Mouse (Mus musculus): ENCODE results near the gene Racgap1. TPM values are rescaled to one million over a fixed set of nuclear protein-coding genes. Genes with fewer than 3 reads are reported as not detected.

Gene Racgap1
- polyA plus RNA-seq, 1 experiment from 2014 or later, result 108 TPM

GRCm38 (mm10) chr15:99585741-99586140 lies 65.7 kb downstream of the Racgap1 start:
- no peak overlapping the region for H3K4me2 ChIP-seq (ENCODE audit: low read depth, severe bottlenecking)
- 57% methylated on average over 6 of the region's 6 CpGs for WGBS
- ATAC-seq (ENCODE audit: insufficient number of reproducible peaks, low FRiP score, low TSS enrichment, low read depth) (no peak), DNase-seq (ENCODE audit: low spot score) (no peak)
- no peak overlapping the region for H3K4me3 ChIP-seq (ENCODE audit: low read depth, low read length)
- H3K4me1 ChIP-seq (ENCODE audit: control insufficient read depth, insufficient read depth, low read length), result peaks cover 14% of the 10 kb centered on the region
- peaks cover 90% of the 10 kb centered on the region for H3K27me3 ChIP-seq (ENCODE audit: control insufficient read depth, insufficient read depth, low read length)
- H3K27ac ChIP-seq (replicated peaks; ENCODE audit: low read depth, low read length), result no peak overlapping the region
- no peak overlapping the region for H3K9ac ChIP-seq (ENCODE audit: low read length)
- no peaks in the 10 kb centered on the region for H3K36me3 ChIP-seq (ENCODE audit: control insufficient read depth, insufficient read depth, low read length)
- no peaks in the 10 kb centered on the region for H3K9me3 ChIP-seq (ENCODE audit: control insufficient read depth, low read length)

- Histone ChIP-seq H3K27me3 (ENCODE audit: control insufficient read depth, insufficient read depth, low read length) (peaks cover 82% of the 10 kb centered on the region), H3K9ac (ENCODE audit: low read length) (no peak overlapping the region), H3K4me2 (ENCODE audit: low read depth, severe bottlenecking) (peak overlapping the region; percentile 37), H3K4me3 (ENCODE audit: low read depth, low read length) (no peak overlapping the region), H3K9me3 (ENCODE audit: control insufficient read depth, low read length) (no peaks in the 10 kb centered on the region), H3K36me3 (ENCODE audit: control insufficient read depth, insufficient read depth, low read length) (no peaks in the 10 kb centered on the region), H3K4me1 (ENCODE audit: control insufficient read depth, insufficient read depth, low read length) (peaks cover 12% of the 10 kb centered on the region), H3K27ac (replicated peaks; ENCODE audit: low read depth, low read length) (no peak overlapping the region)
- ATAC-seq (ENCODE audit: insufficient number of reproducible peaks, low FRiP score, low TSS enrichment, low read depth), result 0 out of 2 replicates have a peak, but pooled peaks have one; percentile 44
- 1% methylated on average over 24 of the region's 24 CpGs for WGBS
- DNase-seq (ENCODE audit: low spot score), result peak; percentile 58
These were observed 66.9 kb downstream of the Racgap1 start for GRCm38 (mm10) chr15:99584407-99585202.

GRCm38 (mm10) chr15:99583463-99584344 lies 67.8 kb downstream of the Racgap1 start:
- ATAC-seq (ENCODE audit: insufficient number of reproducible peaks, low FRiP score, low TSS enrichment, low read depth), result no peak

GRCm38 (mm10) chr15:99578802-99579485 lies 72.5 kb downstream of the Racgap1 start, which contains the start of gene Aqp2:
TSS of gene Aqp2 (plus strand) at chr15:99579055.
- WGBS, result 85% methylated on average over 26 of the region's 26 CpGs
- Histone ChIP-seq H3K27ac (replicated peaks; ENCODE audit: low read depth, low read length) (no peak within 1 kb of the TSS), H3K9ac (ENCODE audit: low read length) (no peak within 1 kb of the TSS), H3K36me3 (ENCODE audit: control insufficient read depth, insufficient read depth, low read length) (no peaks in the 10 kb centered on the region), H3K4me1 (ENCODE audit: control insufficient read depth, insufficient read depth, low read length) (peaks cover 2% of the 10 kb centered on the region), H3K9me3 (ENCODE audit: control insufficient read depth, low read length) (no peaks in the 10 kb centered on the region), H3K4me3 (ENCODE audit: low read depth, low read length) (no peak within 1 kb of the TSS), H3K27me3 (ENCODE audit: control insufficient read depth, insufficient read depth, low read length) (peaks cover 27% of the 10 kb centered on the region), H3K4me2 (ENCODE audit: low read depth, severe bottlenecking) (no peak within 1 kb of the TSS)
- DNase-seq (ENCODE audit: low spot score) (no peak), ATAC-seq (ENCODE audit: insufficient number of reproducible peaks, low FRiP score, low TSS enrichment, low read depth) (no peak)

More at GRCm38 (mm10) chr15:99583463-99584344, 67.8 kb downstream of the Racgap1 start:
- H3K4me2 ChIP-seq (ENCODE audit: low read depth, severe bottlenecking), result peak overlapping the region; percentile 37
- no peaks in the 10 kb centered on the region for H3K9me3 ChIP-seq (ENCODE audit: control insufficient read depth, low read length)
- DNase-seq (ENCODE audit: low spot score), result peak; percentile 67
- 1% methylated on average over 43 of the region's 54 CpGs for WGBS
- H3K9ac ChIP-seq (ENCODE audit: low read length), result no peak overlapping the region
- no peaks in the 10 kb centered on the region for H3K36me3 ChIP-seq (ENCODE audit: control insufficient read depth, insufficient read depth, low read length)
- peaks cover 10% of the 10 kb centered on the region for H3K4me1 ChIP-seq (ENCODE audit: control insufficient read depth, insufficient read depth, low read length)
- peaks cover 73% of the 10 kb centered on the region for H3K27me3 ChIP-seq (ENCODE audit: control insufficient read depth, insufficient read depth, low read length)
- peak overlapping the region; percentile 22 for H3K4me3 ChIP-seq (ENCODE audit: low read depth, low read length)
- H3K27ac ChIP-seq (replicated peaks; ENCODE audit: low read depth, low read length), result no peak overlapping the region

Other genes starting within 250 kb of the Racgap1 start
- gene Nckap5l, start 193.9 kb downstream of the Racgap1 start, polyA plus RNA-seq (2014; fragmentation: Nextera tagmentation; extraction: Ambion mirVana), result 14.2 and 15.6 TPM in 2 replicates
- 17.8 and 20.2 TPM in 2 replicates for gene Bcdin3d, start 176.9 kb downstream of the Racgap1 start, polyA plus RNA-seq (2014; fragmentation: Nextera tagmentation; extraction: Ambion mirVana)
- gene Faim2, start 123.5 kb downstream of the Racgap1 start, polyA plus RNA-seq (2014; fragmentation: Nextera tagmentation; extraction: Ambion mirVana), result 0.47 TPM in 1 of 2 replicates, not detected in the other
- not detected in 2 replicates for gene Aqp2, start 72.6 kb downstream of the Racgap1 start, polyA plus RNA-seq (2014; fragmentation: Nextera tagmentation; extraction: Ambion mirVana)
- not detected in 2 replicates for gene Aqp5, start 60.9 kb downstream of the Racgap1 start, polyA plus RNA-seq (2014; fragmentation: Nextera tagmentation; extraction: Ambion mirVana)
- not detected in 2 replicates for gene Aqp6, start 50.3 kb downstream of the Racgap1 start, polyA plus RNA-seq (2014; fragmentation: Nextera tagmentation; extraction: Ambion mirVana)
- gene Asic1, start 18.7 kb upstream of the Racgap1 start, polyA plus RNA-seq (2014; fragmentation: Nextera tagmentation; extraction: Ambion mirVana), result 0.57 and 0.64 TPM in 2 replicates
- gene Smarcd1, start 50.5 kb upstream of the Racgap1 start, polyA plus RNA-seq (2014; fragmentation: Nextera tagmentation; extraction: Ambion mirVana), result 80.6 and 83.8 TPM in 2 replicates
- gene Gm17349, start 53.8 kb upstream of the Racgap1 start, polyA plus RNA-seq (2014; fragmentation: Nextera tagmentation; extraction: Ambion mirVana), result not detected in 2 replicates
- 0.07 and 0.27 TPM in 2 replicates for gene Gpd1, start 65.9 kb upstream of the Racgap1 start, polyA plus RNA-seq (2014; fragmentation: Nextera tagmentation; extraction: Ambion mirVana)
- gene Cox14, start 74.0 kb upstream of the Racgap1 start, polyA plus RNA-seq (2014; fragmentation: Nextera tagmentation; extraction: Ambion mirVana), result 118 and 123 TPM in 2 replicates
- 70.9 and 75.3 TPM in 2 replicates for gene Cers5, start 121.2 kb upstream of the Racgap1 start, polyA plus RNA-seq (2014; fragmentation: Nextera tagmentation; extraction: Ambion mirVana)
- 72.9 and 77.3 TPM in 2 replicates for gene Lima1, start 223.8 kb upstream of the Racgap1 start, polyA plus RNA-seq (2014; fragmentation: Nextera tagmentation; extraction: Ambion mirVana)

Data from limb, embryonic 11.5 days (tissue).